Mouse (Mus musculus) testis, adult 2 months (tissue): ENCODE data around the gene Cdh22.

Experiments used
- CTCF ChIP-seq: fragments of 200-500 bp; IDR thresholded peaks from 2 replicates; pipeline ENCODE4 v1.5.1; 2012; ENCODE audit warnings: low read depth, mild to moderate bottlenecking, inconsistent platforms, low read length, moderate library complexity; ENCODE audit not compliant: control insufficient read depth, insufficient read depth, insufficient replicate concordance
- POLR2A ChIP-seq: fragments of 200-500 bp; IDR thresholded peaks from 2 replicates; pipeline ENCODE4 v1.6.1; 2012; ENCODE audit warnings: low read depth, mild to moderate bottlenecking, inconsistent platforms, low read length, moderate library complexity; ENCODE audit not compliant: control insufficient read depth

- TF ChIP-seq CTCF (no peak), POLR2A (no peak)
Observed at GRCm38 (mm10) chr2:165242575-165242974, 7.9 kb upstream of the Cdh22 start.
